Mouse (Mus musculus) lung, postnatal 4 days (tissue): ENCODE data around the gene Rnf144b.

Experiments
- DNase-seq, 2 experiments: peaks; one replicate each; pipeline ENCODE4 v3.0.0; 2021

Gene Rnf144b

DNA sequence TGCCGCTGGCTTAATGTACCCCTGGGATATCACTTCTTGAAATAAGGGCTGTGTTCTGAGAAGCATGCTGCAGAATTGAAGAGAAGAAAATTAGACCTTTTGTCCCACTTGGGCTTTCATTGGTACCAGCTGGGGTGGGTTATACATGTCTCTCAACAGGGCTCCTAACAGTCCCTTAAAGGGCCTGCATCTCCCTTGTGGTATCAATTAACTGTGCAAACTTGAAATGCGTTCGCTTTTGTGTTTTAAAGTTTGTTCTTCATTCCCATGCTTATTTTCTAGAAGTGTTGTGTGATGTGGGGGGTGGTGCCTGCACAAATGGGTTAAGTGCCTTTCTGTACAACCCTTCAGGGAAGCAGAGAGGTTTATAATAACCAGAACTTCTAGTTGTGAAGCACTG is 145.8 kb downstream of the Rnf144b start:
- no peak for DNase-seq

DNA sequence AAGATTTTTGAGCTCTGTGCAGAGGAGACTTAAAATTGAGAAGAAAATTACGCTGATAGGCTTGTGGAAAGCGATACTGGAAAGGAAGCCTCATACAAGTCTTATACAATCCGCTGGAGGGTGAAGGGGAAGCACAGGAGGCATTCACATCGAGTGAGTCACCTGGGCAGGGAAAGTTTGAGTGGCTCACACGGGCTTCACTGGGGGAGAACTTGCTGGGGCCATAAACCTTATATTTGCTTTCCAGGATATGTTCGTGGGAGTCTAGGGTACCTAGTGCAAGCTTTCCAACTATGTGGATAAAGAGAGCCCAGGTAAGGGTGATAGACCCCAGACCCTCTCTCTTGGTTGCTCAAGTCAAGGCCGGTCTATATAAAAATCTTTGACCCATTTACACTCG is 150.5 kb downstream of the Rnf144b start:
- DNase-seq: peak; percentile 23 to 43

DNA sequence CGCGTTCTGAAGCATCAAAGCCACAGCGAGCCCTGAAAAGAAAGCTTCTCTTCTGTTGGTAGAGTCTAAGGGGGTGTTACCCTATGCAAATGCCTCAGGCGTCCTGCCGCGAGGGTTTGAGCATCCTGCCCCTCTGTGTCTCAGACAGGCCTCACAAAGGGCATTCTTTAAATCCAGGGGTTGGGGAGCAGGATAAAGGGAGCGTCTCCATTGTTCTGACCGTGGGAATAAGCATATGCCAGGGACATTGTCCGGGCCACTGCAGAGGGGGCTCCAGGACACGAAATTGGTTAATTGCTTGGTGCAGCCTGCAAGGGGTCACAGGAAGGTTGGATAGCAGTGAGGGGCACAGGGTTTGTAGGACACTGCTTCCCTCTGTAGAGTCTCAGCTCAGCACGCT is 151.0 kb downstream of the Rnf144b start:
- DNase-seq: peak in 1 of 2 experiments; percentile 27

DNA sequence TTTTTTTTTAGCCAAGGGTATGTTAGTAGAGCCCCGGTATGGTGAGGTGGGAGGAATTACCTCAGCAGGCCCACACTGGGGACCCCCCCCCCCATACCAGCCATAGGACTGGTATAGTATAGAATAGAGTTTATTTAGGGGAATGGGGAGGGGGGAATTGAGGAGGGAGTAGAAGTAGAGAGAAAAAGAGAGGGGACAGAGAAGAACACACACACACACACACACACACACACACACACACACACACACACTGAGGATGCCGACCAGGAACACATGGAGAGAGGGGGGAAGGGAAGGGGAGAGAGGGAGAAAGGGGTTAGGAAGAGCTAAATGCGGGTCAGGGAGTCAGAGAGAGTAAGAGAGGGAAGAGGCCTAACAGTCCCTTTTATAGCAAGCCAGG is 151.7 kb downstream of the Rnf144b start:
- DNase-seq: no peak

DNA sequence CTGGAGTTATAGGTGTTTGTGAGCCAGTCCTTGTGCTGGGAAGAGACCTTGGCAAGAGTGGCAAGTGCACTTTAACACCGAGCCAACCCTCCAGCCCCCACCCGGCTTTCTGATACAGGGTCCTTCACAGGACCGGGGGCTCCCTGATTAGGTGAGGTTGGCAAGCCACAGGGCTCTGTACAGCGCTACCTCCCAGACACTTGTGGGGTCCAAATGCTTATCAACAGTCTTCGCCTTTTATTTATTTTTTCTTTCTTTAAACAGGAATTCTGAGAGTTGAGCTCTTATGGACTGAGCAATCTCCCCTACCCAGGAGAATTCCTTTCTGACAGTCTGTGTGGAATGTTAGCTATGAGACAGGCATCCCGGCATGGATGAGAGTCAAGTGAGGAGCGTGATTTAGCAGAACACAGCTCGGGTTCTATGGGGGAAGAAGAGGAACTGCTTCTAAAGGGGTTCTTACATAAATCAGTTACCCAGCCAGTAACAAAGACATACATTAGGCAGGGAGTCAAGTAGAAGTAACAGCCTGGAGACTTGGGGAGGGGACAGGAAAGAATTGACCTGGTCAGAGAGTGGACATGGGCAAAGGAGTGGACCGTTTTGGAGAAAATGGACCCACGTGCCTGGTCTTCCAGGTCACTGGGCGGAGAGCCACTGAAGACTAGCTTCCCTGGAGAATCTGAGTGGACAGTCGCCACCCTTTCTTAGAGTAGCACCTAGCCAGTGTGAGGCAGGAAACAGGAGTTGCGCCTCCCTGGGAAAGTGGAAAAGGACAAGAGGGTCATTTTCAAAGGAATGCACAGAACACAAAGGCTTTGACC is 154.8 kb downstream of the Rnf144b start:
- DNase-seq: peak; percentile 23 to 44

DNA sequence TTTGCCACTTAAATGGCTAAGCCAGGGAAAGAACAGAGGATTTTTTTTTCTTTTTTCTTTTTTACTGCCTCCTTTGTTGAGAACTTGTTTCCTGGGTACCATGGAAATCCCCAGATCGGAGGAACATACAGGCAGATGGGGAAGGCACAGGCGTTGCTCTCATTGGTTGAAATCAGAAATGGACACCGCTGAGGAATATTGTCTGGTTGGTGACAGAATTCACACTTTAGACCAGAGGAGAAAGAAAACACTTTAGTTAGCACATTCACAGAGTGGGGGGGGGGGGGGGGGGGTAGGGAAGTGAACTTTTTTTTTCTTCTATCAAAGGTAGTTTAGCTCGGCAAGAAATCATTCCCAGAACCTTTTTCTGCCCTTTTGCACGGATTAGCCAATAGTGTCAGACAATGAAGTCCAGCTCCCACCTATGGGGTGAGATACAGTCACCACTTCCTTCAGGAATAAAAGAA is 155.4 kb downstream of the Rnf144b start:
- DNase-seq: no peak

DNA sequence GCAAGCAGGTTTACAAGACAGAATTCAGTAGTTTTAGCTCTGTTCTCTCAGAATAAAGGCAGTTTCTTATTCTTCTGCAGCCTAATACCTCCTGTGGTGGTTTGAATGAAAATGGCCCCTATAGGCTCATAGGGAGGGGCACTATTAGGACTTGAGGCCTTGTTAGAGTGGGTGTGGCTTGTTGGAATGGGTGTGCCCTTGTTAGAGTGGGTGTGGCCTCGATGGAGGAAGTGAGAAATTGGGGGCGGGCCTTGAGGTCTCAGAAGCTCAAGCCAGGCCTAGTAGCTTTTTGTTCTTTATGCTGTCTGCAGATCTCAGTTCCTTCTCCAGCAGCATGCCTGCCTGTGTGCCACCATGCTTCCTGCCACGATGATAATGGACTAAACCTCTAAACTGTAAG is 159.8 kb downstream of the Rnf144b start:
- no peak for DNase-seq

DNA sequence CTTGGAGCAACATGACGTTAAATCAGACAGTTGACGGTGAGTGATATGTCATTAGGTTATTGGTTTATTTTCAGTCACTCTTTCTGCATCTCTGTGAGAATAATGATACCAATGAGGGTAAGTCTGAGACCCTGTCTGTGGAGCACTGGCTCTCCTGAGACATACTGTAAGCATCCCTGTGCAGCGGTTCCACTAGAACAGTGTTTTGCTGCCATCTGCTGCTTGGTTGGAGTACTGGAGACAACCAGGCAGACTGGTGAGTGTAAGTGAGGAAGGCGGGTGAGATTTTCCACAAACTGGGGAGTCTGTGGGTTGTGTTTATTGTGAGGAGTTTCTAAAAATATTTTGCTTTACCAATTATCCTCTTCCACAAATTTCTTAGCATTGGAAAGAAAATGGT is 166.0 kb downstream of the Rnf144b start:
- DNase-seq: peak; percentile 48 to 80

DNA sequence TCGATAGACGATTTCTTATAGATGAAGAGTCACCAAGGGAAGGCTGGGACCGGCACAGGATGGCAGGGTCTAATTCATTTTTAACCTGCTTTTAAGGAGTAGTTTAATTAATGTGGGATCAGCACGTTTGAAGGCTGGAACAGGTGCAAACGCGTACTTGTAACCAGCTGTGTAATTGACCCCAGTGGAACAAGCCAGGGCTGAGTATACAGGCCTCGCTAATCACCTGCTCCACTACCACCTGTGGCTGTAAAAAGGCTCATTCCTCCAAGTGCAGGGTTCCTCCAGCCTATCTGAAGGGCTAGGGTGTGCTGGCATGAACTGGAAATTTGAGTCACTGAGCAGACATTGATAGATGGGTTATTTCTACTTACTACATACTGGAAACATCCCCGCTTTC is 174.0 kb downstream of the Rnf144b start:
- no peak for DNase-seq
